Mouse (Mus musculus) forelimb bud, embryonic 11.5 days (tissue): ENCODE measurements at regions not wholly inside any gene's neighbourhood (a gene's known extent, or its start where the extent isn't known, plus 50 kb on each side); places are given as distances from the start of the nearest gene placed in this dataset.

Experiments
- DNase-seq: peaks from one replicate; pipeline ENCODE4 v3.0.0-alpha.2; 2012; ENCODE audit warnings: low read depth, low spot score

- no peak for DNase-seq
These were observed 688.6 kb upstream of the BB014433 start for GRCm38 (mm10) chr8:15734461-15734860.

- DNase-seq = no peak
These were observed 685.4 kb upstream of the BB014433 start for GRCm38 (mm10) chr8:15731324-15731723.

GRCm38 (mm10) chr8:15729075-15729474 lies 683.2 kb upstream of the BB014433 start:
- peak; percentile 25 for DNase-seq

- DNase-seq = no peak
These were observed 680.4 kb upstream of the BB014433 start for GRCm38 (mm10) chr8:15726310-15726709.
